Mouse (Mus musculus) left cerebral cortex, adult 8-10 months (tissue): ENCODE data around the gene Ppih. TPM values are rescaled to one million over a fixed set of nuclear protein-coding genes. Genes with fewer than 3 reads are reported as not detected.

Experiments
- DNase-seq, 2 experiments: peaks; one replicate each; pipeline ENCODE4 v3.0.0; 2022; ENCODE audit warnings: low spot score in 2 of 2
- total RNA-seq, 4 experiments: library from RNA; stranded (reverse); gene quantifications; 2 replicates each; pipeline ENCODE4 v1.2.4; 2022

The Ppih gene
- total RNA-seq = 10 to 100 TPM; 15.9 to 18.6 (median 17.5) TPM

DNA sequence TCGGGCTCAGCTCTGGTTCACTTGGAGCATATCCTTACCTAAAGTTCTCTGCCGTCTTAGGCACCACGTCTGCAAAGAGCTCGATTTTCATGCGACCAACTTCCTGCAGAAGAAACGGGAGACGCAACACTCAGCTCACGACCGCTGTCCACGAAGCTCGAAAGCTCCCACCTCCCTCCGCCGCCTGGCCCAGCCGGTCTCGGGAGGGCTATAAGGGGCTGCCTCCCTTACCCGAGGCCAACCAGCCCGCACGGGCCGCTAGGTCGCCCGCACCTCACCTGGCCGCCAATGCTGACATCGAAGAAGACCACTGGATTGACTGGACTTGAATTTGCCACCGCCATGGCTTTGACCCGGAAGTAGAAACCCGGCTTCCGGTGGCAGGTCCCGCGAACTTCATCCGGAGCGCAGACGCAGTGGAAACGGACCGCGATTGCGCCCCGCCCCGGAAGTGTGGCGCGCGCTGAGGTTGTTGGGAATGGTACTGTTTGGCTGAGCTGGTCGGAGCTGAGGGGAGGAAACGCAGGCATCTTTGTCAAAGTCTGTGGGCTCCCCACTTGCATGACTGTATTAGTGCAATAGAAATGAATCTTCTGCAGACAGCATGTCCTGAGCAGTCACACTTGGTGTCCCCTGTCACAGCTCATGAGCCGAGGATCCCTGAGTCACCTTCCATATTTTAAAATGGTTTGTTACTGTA is at the start of gene Ppih:
Gene Ppih (minus strand): TSS at position 416 of the 700 bp plus-strand sequence.
- peak; percentile 93 for DNase-seq

DNA sequence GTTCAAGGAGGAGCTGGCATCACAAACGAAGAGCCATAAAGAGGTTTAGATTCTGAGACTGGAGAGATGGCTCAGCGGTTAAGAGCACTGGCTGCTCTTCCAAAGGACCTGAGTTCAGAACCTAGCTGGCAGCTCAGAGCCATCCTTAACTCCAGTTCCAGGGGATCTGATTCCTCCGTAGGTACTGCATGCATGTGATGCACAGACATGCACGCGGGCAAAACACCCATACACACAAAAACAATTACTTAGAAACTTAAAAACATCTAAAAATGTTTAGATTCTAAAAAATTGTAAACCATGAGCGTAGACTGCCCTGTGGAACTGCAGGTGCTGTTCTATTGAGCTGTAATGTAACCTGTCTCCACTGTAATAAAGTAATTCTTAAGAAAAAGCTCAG is 49.1 kb upstream of the Ppih start:
- no peak for DNase-seq

DNA sequence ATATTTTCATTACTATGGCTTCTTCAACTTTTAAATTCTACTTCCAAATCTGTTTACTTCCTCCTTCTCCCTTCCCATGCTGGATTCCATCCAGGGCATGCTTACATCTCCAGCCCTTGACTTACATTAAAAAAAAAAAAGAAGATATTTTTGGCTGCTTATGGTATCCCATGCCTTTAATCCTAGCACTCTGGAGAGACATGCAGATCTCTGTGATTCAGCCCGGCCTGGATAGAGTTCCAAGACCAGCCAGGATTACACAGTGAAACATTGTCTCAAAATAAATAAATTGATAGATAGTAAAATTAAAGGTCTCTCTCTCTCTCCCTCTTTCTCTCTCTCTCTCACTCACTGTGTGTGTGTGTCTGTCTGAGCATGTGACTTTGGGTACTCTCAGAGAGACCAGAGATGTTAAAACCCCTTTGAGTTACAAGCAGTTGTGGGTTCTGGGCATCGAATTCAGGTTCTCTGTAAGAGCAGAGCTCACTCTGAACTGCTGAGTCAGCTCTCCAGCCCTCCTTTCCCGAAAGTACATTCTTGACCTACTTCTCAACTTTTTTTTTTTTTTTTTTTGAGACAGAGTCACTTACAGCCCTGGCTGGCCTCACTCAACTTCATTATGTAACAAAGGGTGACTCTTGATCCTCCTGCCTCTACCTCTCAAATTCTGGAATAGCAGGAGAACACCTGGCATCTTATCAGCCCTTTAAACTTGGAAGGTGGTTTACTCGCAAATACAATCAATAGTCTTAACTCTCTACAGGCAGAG is 46.6 kb upstream of the Ppih start:
- no peak for DNase-seq

DNA sequence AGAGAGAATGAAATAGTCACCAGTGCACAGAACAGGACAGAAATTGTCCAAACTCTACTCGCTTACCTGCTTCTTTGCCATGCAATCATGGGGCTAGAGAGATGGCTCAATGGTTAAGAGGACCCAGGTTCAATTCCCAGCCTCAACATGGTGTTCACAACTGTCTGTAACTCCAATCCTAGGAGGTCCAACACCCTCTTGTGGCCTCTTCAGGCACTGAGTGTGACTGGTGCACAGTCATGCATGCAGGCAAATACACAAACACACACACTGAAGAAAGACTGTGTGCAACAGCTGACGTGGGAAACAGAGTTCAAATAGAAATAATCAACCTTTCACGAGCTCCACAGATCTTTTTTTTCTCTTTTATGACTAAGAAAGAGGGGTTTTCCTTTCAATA is 41.9 kb upstream of the Ppih start:
- no peak for DNase-seq

DNA sequence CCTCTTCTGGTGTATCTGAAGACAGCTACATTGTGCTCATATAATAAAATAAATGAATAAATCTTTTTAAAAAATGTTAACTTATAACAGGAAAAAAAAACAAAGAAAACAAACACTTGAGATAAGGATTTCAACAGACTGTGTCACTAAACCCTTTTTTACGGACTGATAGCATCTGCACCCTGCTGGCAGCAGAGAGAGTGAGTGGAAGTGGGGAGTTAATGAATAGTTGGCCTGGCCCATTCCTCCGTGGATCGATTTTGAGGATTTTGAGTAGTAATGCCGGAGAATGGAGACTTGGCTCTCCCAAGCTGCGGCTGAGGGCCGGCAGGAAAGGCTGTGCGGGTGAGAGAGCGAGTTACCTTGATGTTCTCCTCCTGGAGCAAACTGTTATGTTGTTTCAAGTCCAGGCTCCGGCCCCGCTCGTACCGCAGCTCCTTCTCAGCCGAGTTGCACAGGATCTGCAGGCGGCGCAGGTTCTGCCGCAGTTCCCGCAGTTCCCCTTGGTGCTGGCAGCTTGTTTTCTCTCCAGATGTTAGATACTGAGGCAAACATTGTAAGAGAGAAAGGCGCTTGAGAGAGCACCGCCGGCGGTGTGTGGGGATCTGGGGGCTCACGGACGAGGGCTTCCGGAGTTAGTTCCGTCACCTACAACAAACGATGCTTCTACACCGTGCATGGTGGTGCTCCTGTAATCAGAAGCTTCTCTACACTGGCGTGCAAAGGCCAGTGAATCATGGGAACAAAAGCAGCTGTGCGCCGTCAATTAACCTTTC is 39.0 kb upstream of the Ppih start:
- no peak for DNase-seq

DNA sequence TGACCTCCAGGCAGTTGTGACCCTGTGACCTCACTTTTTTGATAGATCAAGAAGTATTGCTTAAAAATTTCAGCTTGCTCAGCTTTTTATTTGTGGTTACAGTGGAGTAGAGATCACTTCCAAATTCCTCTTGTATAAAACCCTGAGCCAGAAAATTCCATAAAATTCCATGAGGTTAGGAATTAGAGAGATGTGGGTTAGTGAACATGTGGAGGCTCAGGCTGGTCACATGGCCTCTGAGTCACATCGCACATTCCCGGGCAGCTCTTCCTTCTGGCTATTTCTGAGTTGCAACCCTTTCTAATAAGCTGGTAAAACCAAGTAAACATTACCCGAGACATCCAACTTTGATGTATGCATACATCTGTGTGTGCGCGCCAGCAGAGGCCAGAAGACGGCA is 25.2 kb upstream of the Ppih start:
- no peak for DNase-seq

DNA sequence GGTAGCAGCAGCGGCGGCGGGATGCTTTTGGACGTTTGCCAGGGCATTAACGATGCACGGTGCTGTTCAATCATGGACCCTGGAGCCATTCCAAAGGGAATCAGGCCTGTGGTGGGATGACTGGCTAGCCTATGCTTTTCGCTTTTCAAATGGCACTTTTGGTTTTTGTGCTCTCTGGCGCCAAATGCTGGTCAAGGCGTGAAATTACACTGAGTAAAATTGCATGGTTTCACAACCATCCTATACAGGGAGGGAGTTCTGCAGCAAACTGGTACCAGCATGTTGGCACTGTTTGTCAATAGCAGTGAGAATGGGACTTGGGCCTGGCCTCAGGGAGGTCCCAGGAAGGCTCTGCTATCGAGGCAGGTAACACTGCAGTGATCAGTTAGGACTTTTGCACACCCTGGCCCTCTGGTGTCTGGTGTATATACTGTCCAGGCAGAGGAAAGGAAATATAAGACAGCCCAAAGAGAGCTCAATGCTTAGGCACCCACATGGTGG is 18.6 kb upstream of the Ppih start:
- peak; percentile 8 to 10 for DNase-seq

DNA sequence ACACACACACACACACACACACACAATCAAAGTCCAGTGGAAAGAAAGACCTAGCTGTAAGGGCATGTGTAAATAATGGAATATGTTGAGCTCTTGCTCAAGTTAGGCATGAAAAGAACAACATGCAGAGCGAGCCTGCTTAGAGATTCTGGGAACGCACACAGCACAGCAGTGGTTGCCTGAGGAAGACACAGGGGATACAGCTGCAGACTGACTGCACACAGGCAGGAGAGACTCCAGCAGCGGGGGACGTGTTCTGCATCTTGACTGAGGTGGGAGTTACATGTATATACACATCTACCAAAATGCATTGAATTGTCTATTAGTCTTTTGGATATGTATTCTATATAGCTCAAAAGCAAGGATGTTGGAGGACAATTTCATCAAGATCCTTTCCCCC is 18.1 kb upstream of the Ppih start:
- no peak for DNase-seq

DNA sequence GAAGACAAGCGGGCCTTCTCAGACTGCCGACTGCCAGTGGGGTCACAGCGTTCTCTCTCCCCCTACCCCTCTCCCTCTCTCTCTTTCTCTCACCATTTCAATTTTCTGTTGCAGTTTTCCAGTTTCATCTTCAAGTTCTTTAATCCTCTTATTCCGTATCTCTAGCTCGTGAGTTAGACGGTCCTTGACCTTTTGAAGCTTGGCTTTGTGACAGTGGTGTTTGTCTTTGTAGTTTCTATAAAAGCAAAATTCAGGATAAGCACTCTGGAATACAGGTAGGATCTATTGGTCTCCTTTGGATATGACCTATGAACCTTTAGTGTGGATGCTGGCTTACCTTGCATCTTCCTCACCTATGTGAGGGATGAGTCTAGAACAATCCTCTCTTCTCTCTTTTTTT is 13.1 kb upstream of the Ppih start:
- no peak for DNase-seq

DNA sequence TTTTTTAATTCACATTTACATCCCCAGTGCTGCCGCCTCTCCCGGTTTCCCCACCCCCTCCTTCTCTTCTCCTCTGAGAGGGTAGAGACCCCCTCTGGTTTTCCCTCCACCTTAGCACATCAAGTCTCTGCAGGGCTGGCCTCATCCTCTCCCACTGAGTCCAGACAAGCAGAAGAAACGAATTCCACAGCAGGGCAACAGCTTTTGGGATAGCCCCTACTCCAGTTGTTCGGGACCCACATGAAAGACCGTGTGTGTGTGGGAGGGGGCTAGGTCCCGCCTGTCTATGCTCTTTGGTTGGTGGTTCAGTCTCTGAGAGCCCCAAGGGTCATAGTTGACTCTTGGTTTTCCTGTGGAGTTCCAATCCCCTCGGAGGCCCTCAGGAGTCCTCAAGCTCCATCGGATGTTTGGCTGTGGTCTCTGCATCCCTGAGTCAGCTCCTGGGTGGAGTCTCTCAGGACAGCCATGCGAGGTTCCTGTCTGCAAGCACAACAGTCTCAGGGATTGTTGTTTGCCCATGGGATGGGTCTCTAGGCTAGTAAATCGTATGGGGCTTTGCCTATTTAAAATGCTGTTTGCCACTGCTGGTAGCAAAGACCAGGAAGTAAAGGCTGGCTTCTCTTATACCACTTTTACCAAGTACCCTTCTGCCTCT is 677 bp upstream of the Ppih start:
- peak in 1 of 2 experiments; percentile 7 for DNase-seq

DNA sequence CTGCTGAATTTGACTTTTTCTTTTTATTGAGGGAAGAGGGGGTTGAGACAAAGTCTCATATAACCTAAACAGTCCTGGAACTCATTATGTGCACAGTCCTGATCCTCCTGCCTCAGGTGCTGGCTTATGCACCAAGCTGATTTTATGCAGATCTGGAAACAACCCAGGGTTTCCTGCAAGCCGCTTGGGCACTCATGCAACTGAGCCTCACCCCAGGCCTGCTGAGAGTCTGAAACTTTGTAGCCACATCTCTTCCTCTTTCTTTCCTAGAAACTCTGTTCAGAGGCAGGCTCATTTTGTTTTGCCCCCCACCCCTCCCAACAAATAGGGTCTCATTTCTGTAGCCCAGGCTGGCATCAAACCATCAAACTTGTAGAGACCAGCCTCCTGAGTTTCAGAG is 6.6 kb downstream of the Ppih start:
- DNase-seq = no peak

DNA sequence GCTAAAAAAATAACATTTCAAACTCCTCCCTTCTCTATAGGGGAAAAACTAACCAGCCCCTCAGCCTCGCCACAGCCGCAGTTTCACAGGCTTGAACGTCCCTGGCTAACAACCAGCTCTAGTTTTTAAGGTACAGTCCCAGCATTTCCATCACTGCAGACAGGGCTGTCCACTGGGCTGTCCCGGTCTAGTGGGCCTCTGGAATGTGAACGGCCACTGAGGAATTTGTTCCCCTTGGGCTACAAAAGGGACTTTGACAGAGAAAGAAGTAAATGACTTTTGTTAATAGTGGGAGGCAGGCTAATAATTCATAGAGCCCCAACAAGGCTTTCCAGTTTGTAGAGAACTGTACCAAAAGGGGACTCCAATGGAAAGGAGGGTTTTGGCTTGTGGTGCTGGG is 14.9 kb downstream of the Ppih start:
- DNase-seq = no peak

DNA sequence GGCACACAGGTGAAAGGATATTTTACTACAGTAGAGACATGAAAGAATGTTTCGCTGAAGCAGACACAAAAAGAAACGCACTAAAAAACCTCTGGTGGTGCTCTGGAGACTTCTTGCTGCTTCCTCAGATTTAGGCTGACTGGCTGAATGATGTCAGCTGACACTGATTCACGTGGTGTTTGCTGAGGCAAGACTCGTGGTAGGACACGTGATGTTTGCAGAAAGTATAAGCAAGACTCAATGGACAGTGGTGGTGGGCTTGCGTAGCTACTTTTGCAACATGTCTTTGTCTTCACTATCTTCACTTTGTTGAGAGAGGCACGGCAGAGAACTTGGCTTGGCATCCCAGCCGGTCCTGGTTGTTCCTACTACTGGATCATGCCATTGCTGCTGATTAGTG is 17.1 kb downstream of the Ppih start:
- DNase-seq = no peak

DNA sequence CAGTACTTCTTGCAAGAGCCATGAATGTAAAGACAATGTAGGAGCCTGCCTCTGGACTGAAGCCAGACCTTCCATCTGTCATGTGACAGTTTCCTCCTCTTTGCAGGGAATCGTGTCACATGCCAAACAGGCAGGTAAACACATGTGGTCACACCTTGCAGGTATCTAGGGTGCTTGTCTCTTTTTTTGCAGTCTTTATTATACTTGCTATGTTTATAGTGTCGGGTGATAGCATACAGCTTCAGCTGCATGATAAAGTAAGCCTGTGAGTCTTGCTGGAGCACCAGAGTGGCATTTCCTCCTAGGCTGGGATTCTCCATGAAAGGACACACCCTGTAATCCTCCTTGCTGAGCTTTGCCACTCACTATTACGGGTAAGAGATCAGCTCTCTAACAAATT is 18.6 kb downstream of the Ppih start:
- no peak for DNase-seq

DNA sequence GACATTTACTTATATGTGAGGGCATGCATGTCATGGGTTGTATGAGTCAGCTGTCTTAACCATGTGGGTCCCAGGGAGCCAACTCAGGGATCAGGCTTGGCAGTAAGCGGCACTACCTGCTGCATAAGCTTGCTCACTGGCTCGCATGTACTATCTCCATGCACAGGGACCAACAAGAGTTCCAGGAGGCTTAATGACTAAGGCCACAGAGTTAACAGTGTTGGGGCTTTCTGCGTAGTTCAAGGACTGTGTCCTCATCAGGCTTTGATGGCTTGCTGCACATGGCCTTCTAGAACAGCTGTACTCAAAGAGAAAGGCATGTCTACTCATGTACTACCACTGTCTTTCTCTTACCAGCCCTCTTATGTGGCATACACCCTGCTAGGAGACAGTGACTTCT is 19.6 kb downstream of the Ppih start:
- no peak for DNase-seq

DNA sequence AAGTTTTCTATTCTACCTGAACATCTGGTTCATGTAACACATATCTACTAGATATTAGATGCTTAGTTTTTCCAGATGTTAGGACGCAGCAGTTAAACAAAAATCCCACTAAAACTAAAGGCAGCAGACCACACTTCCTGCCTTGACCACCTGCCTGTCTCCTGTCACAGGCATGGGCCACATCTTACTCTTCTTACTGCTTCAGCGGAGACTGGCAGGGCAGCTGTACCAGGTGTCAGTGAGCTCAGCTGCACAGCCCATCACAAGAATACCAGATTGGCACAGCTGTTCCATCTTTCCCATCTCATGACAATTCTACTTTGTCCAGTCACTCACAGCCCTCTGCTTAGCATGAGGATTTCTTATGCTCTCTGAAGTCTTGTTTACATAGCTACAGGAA is 23.0 kb downstream of the Ppih start:
- no peak for DNase-seq

DNA sequence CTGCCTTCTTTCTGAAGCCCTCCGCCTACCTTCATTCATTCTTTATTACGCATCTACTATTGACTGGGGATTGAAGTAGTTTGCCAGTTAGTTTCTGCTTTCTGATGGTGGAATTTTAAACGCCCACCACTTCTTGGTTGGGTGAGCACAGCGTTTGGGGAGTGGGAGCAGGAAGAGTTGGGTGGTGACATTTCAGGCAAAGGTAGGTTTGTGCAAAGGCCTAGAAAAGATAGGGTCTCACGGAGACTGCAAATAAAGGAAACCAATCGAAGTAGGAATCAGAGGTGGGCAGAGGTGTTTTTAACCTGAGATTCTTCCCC is 25.3 kb downstream of the Ppih start:
- peak in 1 of 2 experiments; percentile 10 for DNase-seq

DNA sequence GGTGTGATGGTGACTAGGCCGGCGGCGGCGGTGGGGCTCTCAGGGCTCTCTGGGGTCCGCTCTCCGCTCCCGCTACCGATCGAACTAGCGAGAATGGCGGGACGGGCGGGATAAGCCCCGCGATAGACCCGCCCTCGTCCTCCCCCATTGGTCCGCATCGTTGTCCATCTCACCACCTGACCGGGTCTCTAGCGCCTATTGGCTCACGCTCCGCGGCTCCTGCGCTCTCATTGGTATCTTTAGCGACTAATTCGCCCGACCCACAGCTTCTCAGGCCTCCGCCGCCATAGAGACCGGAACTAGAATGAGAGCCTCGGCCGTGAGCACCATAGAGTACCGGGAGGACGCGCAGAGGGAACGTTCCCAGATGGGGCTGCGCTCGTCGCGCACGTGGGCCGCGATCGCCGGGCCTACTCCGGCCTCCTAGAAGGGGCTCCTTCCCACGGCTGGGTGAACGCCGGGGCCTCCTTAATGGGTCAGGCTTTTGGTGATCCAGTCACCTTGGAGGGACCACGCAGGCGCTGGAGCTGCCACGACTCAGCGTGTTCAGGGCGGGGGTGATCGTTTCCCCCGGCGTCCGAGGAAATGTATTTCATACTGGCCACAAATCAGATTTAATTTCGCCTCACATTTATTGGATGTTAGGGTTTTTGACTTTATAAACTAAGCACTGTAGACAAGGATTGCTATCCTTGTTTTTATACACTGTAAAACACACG is 25.8 kb downstream of the Ppih start, which contains the start of gene Ybx1:
Gene Ybx1 (minus strand): TSS at position 190 of the 719 bp plus-strand sequence.
- DNase-seq = peak; percentile 99 to 100

DNA sequence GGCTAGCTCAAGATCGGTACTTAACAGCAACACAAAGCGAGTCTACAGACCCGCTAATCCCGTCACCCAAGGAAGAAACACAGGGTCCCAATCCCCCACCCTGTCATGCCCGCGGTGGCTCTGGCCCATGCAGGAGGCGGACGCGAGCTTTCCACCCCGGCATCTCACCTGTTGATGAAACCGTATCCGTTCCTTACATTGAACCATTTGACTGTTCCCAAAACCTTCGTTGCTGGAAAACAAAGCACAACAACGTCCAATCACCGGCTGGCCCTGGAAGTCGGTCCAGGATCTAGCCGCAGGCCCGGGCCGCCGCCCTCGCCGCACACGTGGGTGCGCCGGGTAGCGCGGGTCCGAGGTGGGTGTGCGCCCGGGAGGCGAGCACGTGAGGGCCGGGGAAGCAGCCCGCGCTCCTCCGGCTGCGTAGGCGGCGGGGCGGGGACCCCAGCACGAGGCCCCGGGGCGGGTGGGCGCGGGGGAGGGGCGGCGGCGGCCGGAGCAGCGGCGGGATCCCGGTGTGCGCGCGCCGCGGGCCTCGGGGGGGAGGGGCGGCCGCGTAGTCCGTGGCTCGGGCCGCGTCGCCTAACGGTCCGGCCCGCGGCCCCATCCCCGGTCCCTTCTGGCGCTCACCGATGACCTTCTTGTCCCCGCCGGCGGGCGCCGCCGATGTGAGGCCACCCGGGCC is 26.6 kb downstream of the Ppih start:
- peak; percentile 17 to 35 for DNase-seq
